Mouse (Mus musculus) bone marrow, adult 2 months (tissue): ENCODE data around the gene Ephb1.

ENCODE experiments used
- CTCF ChIP-seq: fragments of 200-500 bp; IDR thresholded peaks from 2 replicates; pipeline ENCODE4 v1.5.1; 2011; ENCODE audit warnings: low read length, control low read depth; ENCODE audit not compliant: control insufficient read depth, insufficient read depth
- POLR2A ChIP-seq: fragments of 200-500 bp; IDR thresholded peaks from 2 replicates; pipeline ENCODE4 v1.6.1; 2011; ENCODE audit warnings: low read depth, mild to moderate bottlenecking, control low read depth, low read length, borderline replicate concordance; ENCODE audit not compliant: control insufficient read depth

DNA sequence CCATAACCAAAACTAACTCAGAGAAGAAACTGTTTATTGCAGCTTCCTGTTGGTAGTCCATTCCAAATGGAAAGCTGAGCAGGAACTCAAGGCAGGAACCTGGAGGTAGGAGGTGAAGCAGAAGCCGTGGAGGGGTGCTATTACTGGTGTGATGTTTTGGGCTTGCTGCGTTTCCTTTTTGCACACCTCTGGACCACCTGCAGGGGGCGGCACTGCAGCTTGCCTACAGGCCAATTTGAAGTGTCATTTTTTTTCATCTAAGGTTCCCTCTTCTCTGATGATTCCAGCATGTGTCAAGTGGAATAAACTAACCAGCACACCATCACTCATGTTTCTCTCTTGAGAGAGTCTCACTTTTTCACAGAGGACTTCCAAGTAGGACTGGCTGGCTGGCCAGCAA, 235.1 kb downstream of the Ephb1 start:
- TF ChIP-seq CTCF (no peak), POLR2A (no peak)
